ENCODE assay signal across 26 mouse cellular contexts in the genomic region with DNA sequence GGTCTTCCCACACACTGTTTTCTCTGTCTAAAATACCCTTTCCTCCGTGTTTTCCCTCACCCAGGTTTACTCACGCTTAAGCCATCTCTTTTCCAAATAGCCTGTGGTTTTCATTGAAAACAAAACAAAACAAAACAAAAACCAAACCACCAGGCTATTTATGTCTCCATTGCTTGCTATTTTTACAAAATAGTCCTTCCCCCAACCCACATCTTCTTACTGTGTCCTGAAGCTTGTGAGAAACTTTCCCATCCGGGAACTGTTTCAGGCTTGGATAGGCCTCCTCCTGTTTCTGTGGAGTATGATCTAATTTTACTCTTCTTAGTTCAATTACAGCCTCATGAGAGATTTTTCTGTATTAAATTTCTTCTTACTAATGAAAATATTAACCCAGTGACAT.
DNase-seq lines count a peak whose midpoint lies in the region; ATAC-seq and TF ChIP-seq lines count a peak whose summit lies in the region.
"Had no signal": no experiment of that assay in that cellular context is flagged by ENCODE, and none has a peak within 500 bp of the region (broad histone marks: within the 10 kb centered on the region; RNA-seq: fewer than 3 reads in every experiment).

No protein-coding gene starts in this region.

- no peak overlapping the region for H3ac ChIP-seq in myocyte (ENCODE audit: control insufficient read depth, insufficient read length)

- ATAC-seq in embryonic facial prominence, embryonic 14.5 days (ENCODE audit: low read depth), result peak; percentile 47; the same call in 1 of the 2 replicates
- ATAC-seq in megakaryocyte-erythroid progenitor cell, adult 5-6 weeks (replicated peaks; ENCODE audit: low FRiP score, low TSS enrichment, poor library complexity, severe bottlenecking), result no peak
- ATAC-seq: activated CD4-positive, CD25-positive, alpha-beta regulatory T cell, adult 4 months; CD4-positive, CD25-positive, alpha-beta regulatory T cell, adult 4 months; forebrain, embryonic 14.5 days; hindbrain, postnatal 0 days; inflammation-experienced regulatory T-cells, adult 6 months; intestine, embryonic 16.5 days had no signal

- no peak for TF ChIP-seq EP300 in heart, adult 2 months (IDR thresholded peaks at IDR 0.05; ENCODE audit: insufficient read depth, low read depth, low read length)

- no peak overlapping the region for H3K4me3 ChIP-seq in heart, adult 2 months
- no peak overlapping the region for H3K4me3 ChIP-seq in embryonic facial prominence, embryonic 14.5 days (ENCODE audit: low read depth, low read length)
- H3K4me3 ChIP-seq in myocyte, result no peak overlapping the region
- H3K4me3 ChIP-seq: embryonic facial prominence, embryonic 12.5 days; heart, embryonic 12.5 days; heart, embryonic 15.5 days had no signal

- no peak for TF ChIP-seq CTCF in heart, adult 2 months (IDR thresholded peaks at IDR 0.05)

- no peaks in the 10 kb centered on the region for H3K9me3 ChIP-seq in embryonic facial prominence, embryonic 14.5 days (ENCODE audit: control insufficient read depth, low read length)
- H3K9me3 ChIP-seq: embryonic facial prominence, embryonic 12.5 days; heart, embryonic 12.5 days; heart, embryonic 15.5 days had no signal

- intact Hi-C loops in heart, adult 2 months (cut with DNase I), result no loop called here
- intact Hi-C loops in heart, postnatal 36 days (cut with DNase I), result no loop called here

- H3K36me3 ChIP-seq in heart, adult 2 months (ENCODE audit: control insufficient read depth, insufficient read depth, low read length), result no peaks in the 10 kb centered on the region
- no peaks in the 10 kb centered on the region for H3K36me3 ChIP-seq in embryonic facial prominence, embryonic 14.5 days (ENCODE audit: control insufficient read depth, insufficient read depth, low read length)
- H3K36me3 ChIP-seq in myocyte (ENCODE audit: control insufficient read depth, insufficient read depth), result no peaks in the 10 kb centered on the region
- H3K36me3 ChIP-seq: embryonic facial prominence, embryonic 12.5 days; heart, embryonic 12.5 days; heart, embryonic 15.5 days had no signal

- H3K27ac ChIP-seq in heart, adult 2 months, result peak overlapping the region; percentile 17
- peak overlapping the region; percentile 59 for H3K27ac ChIP-seq in embryonic facial prominence, embryonic 14.5 days (replicated peaks; ENCODE audit: low read depth, low read length)
- H3K27ac ChIP-seq: embryonic facial prominence, embryonic 12.5 days; heart, embryonic 15.5 days; hindbrain, embryonic 14.5 days; hindbrain, postnatal 0 days had no signal

- no peak overlapping the region for H3K9ac ChIP-seq in heart, adult 2 months (ENCODE audit: low read depth, low read length)
- no peak overlapping the region for H3K9ac ChIP-seq in embryonic facial prominence, embryonic 14.5 days (ENCODE audit: low read depth, low read length)
- H3K9ac ChIP-seq: embryonic facial prominence, embryonic 12.5 days; heart, embryonic 12.5 days; heart, embryonic 15.5 days; hindbrain, embryonic 14.5 days had no signal

- no peaks in the 10 kb centered on the region for H3K79me2 ChIP-seq in heart, adult 2 months (replicated peaks; ENCODE audit: control insufficient read depth, insufficient read depth, low read length)
- no peaks in the 10 kb centered on the region for H3K79me2 ChIP-seq in myocyte (ENCODE audit: control insufficient read depth, insufficient read depth)

- H3K4me2 ChIP-seq in embryonic facial prominence, embryonic 14.5 days (ENCODE audit: low read depth, low read length), result no peak overlapping the region
- H3K4me2 ChIP-seq in myocyte (ENCODE audit: low read depth), result peak overlapping the region; percentile 56
- H3K4me2 ChIP-seq: embryonic facial prominence, embryonic 12.5 days; heart, embryonic 12.5 days; heart, embryonic 15.5 days; hindbrain, embryonic 14.5 days had no signal

- H3K27me3 ChIP-seq in heart, adult 2 months (ENCODE audit: control insufficient read depth, insufficient read depth, low read length), result no peaks in the 10 kb centered on the region
- H3K27me3 ChIP-seq in embryonic facial prominence, embryonic 14.5 days (replicated peaks; ENCODE audit: control insufficient read depth, insufficient read depth, low read length), result no peaks in the 10 kb centered on the region
- H3K27me3 ChIP-seq in myocyte (ENCODE audit: control insufficient read depth, insufficient read depth, insufficient read length), result no peaks in the 10 kb centered on the region
- H3K27me3 ChIP-seq: embryonic facial prominence, embryonic 12.5 days; heart, embryonic 12.5 days; heart, embryonic 15.5 days had no signal

- no peak for DNase-seq in heart, adult 2 months
- DNase-seq in heart, postnatal 36 days, result no peak
- DNase-seq in embryonic facial prominence, embryonic 14.5 days (ENCODE audit: low spot score), result peak; percentile 62
- no peak for DNase-seq in cerebellum, postnatal 4 days (ENCODE audit: low spot score in 2 of 2)
- DNase-seq: adrenal gland, adult 8-10 months; adrenal gland, postnatal 25 days; cerebellum, adult 11-12 months; cerebellum, adult 8-10 months; cerebellum, postnatal 10 days; cerebellum, postnatal 36 days; gastrocnemius, postnatal 10 days; heart, adult 11 months; heart, postnatal 10 days; heart, postnatal 4 days had no signal

- no peaks in the 10 kb centered on the region for H3K4me1 ChIP-seq in heart, adult 2 months (ENCODE audit: control insufficient read depth, insufficient read depth, low read length)
- peaks cover 14% of the 10 kb centered on the region; the same call in 1 of the 2 replicates for H3K4me1 ChIP-seq in embryonic facial prominence, embryonic 14.5 days (ENCODE audit: control insufficient read depth, insufficient read depth, low read length)
- H3K4me1 ChIP-seq: heart, embryonic 12.5 days; heart, embryonic 15.5 days had no signal

- TF ChIP-seq POLR2A in heart, adult 2 months (IDR thresholded peaks at IDR 0.05; ENCODE audit: insufficient read depth, low read depth, low read length), result no peak
- TF ChIP-seq POLR2A in myocyte (IDR thresholded peaks at IDR 0.05; ENCODE audit: insufficient read length, low read depth), result no peak

- WGBS in heart, adult 2 months, result 56% methylated on average over 3 of the region's 3 CpGs
- WGBS in embryonic facial prominence, embryonic 14.5 days, result 40% methylated on average over 3 of the region's 3 CpGs

TF ChIP-seq in myocyte, 11 proteins besides CTCF, POLR2A, EP300 and RAD21:
- TF ChIP-seq MYOG (IDR thresholded peaks at IDR 0.05; ENCODE audit: control insufficient read depth in 1 of 3, insufficient read depth in 1 of 3, insufficient read length in 2 of 3, low read depth in 2 of 3), result no peak
- no peak for TF ChIP-seq REST (IDR thresholded peaks at IDR 0.05; ENCODE audit: insufficient read depth, insufficient read length)
- no peak for TF ChIP-seq TCF12 (IDR thresholded peaks at IDR 0.05; ENCODE audit: insufficient read depth, poor library complexity, severe bottlenecking)
- TF ChIP-seq MYOD1 (IDR thresholded peaks at IDR 0.05; ENCODE audit: control insufficient read depth in 1 of 3, insufficient read length in 2 of 3, low read depth in 2 of 3), result no peak
- no peak for TF ChIP-seq E2F4 (IDR thresholded peaks at IDR 0.05; ENCODE audit: insufficient read depth)
